Mouse (Mus musculus) frontal cortex, postnatal 36 days (tissue): ENCODE data around the gene Hsd11b1.
"Not testable (repeated sequence)": the region's sequence is repeated elsewhere in the genome, so short reads cannot be mapped to it uniquely, and the experiment has no call there.

Experiments used
- DNase-seq, 2 experiments: peaks; one replicate each; pipeline ENCODE4 v3.0.0; 2022; ENCODE audit warnings: low spot score in 2 of 2

Gene Hsd11b1

GRCm38 (mm10) chr1:193263955-193264598 lies at the start of gene Hsd11b1:
Gene Hsd11b1 (minus strand): TSS chr1:193264075.
- DNase-seq: no peak

GRCm38 (mm10) chr1:193311596-193311995 lies 47.7 kb upstream of the Hsd11b1 start:
- DNase-seq: no peak

DNA sequence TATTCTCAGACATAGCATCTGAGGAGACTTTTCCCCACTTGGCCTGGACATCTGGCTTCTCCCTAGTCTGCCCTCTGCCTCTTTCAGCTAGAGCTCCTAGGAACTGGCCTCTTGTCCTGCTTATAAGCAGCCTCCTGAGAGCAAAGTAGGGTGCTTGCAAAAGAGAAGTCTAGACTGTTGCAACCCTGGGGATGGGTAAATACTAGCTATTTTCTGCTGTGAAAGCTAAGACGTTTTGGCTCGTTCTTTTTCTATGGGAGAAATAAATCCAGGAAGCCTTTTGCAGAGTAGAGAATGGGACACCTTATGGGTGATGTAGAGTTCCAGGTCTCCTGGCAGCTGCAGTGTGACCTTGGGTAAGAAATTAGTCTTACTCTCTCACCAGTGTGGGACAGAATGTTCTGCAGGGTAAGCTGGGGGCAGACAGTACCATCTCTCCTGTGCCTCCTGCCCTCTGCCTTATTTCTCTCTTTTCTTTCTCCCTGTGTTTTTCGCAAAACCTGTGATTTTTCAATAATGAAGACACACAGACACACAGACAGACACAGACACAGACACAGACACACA lies 46.7 kb upstream of the Hsd11b1 start:
- no peak for DNase-seq

- DNase-seq: no peak
Measured at GRCm38 (mm10) chr1:193309785-193310518, 46.1 kb upstream of the Hsd11b1 start.

DNA sequence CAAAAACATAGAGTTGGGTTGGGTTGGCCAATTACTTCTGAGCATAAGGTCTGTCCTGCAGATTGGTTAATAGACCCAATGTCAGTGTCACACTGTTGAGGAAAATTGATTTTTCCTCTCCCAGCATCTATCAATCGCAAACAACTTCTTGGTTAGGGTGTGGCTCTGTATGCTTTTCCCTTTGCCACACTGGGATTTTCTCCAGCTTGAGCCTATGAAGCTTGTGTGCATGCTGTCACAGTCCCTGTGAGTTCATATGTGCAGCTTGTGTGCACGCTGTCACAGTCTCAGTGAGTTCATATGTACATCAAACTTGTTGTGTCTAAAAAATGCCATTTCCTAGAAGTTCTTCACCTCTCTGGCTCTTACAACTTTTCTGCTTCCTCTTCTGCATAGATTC lies 43.0 kb upstream of the Hsd11b1 start:
- no peak for DNase-seq

- no peak for DNase-seq
Measured at GRCm38 (mm10) chr1:193305386-193305785, 41.5 kb upstream of the Hsd11b1 start.

DNA sequence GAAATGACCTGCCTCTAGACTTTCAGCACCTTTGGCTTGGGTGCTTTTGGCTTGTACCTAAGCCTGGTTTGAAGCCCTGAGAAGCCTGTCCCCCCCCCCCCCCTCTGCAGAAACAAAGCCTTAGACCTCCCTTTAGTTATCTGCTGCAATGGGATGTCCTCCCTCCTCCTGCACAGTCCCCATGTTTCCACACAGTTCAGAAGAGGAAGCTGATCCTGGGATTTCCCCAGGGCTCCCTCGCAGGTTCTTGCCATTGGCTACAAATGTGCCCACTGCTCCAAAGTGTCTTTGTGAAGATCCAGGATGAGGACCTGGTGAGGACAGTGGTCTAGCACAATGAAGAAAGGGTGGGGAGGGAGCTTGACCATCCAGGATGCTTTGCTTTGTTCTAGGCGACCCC lies 39.2 kb upstream of the Hsd11b1 start:
- no peak for DNase-seq

GRCm38 (mm10) chr1:193302093-193302405 lies 38.2 kb upstream of the Hsd11b1 start:
- no peak for DNase-seq

- no peak for DNase-seq
Measured at GRCm38 (mm10) chr1:193301216-193302092, 37.6 kb upstream of the Hsd11b1 start.

DNA sequence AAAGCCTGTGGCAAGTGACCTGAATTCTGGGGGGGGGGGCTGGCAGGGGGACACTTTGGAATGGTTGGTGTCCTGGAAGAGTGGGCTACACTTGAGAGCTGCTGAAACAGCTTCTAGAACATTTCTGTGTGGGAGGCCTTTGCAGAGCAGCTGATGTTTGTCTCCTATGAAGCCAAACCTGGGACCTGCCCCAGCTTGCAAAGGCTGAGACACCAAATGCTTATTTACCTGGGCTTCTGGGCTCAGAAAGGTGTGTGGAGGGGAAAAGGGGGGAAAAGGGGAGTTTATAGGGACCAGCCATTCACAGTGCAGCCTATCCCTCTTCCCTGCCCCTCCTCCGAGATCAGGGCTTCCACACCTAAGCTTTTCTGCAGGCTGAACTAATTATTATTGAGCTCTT lies 36.1 kb upstream of the Hsd11b1 start:
- DNase-seq: no peak

DNA sequence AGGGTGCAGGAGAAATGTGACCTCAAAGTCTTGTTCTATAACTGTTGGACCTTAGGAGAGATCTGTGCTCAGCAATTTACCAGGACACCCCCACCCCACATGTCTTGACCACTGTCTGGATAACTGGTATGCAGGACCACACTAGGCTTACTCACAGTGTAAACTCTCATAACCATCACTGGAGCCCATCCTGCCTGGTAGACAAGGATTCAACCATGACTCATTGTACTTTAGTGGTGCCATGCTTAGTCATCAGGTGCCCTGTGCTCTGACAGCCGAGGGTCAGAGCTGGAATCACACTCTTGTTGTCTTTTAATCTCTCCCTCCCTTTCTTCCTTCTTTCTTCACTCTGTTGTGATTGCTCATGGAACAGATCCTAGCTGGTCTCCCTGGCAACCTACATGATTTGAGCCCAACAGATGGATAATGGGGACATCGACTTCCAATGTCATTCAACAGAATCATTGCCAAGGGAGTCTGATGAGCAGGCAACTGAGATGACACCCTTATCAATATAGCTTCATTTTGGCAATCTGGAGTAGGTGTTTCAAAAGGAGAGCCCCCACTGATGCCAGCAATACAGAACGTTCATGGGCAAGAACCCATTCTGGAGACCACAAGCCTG lies 34.4 kb upstream of the Hsd11b1 start:
- DNase-seq: no peak

DNA sequence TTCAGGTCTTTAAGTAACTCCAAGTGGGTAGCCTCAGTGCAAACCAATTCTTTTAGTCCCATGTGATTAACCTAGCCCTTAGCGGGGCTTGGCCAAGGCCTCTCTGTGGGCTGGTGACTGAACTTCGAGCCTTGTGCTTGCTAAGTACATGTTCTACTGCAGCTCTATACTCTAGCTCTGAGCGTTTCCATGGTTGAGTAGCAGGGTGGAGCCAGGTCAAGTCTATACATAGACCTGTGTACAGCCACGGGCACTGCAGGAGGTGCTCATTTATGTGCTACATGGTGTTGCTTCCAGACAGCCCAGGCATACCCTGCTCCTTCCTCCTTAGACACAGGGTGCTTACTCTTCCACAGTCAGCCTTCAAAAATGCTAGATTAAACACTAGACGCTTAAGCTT lies 32.0 kb upstream of the Hsd11b1 start:
- DNase-seq: no peak

DNA sequence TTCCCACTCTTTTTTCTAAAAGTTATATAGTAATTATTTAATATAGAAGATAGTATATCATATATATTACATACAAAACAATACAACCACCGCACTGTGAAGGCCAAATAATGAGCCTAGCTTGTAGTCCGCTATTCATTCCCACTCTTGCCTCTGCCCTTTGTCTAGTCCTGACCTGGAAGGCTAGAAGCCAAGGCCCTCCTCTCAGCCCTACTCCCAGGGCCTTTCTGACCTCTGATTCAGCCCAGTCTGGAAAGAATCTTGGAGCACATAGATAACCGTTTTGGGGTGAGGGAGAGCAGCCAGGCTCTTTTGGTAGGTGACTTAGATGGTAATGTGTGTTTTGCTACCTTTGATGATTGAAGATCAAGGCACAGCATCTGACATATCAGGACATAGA lies 30.1 kb upstream of the Hsd11b1 start:
- DNase-seq: no peak

- no peak for DNase-seq
Measured at GRCm38 (mm10) chr1:193293039-193293438, 29.2 kb upstream of the Hsd11b1 start.

DNA sequence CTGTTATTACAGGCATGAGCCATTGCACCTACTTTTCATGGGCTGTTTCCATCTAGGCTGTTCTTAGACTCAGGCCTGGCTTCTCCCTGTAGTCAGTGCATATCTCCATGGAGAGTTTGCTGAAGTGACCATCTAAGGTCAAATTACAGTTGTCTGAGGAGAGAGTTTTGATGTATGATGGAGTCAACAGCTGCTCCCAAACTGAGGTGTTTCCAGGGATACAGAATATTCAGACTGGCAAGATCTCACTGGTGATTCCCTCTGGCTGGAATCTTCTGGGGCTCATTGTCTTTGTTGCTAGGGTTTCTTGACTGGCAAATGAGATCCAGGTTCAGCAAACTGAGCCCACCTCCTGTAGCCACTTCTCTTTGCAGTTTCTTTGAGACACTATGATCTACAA lies 26.8 kb upstream of the Hsd11b1 start:
- DNase-seq: no peak

- DNase-seq: no peak
Measured at GRCm38 (mm10) chr1:193289914-193290313, 26.0 kb upstream of the Hsd11b1 start.

GRCm38 (mm10) chr1:193289076-193289475 lies 25.2 kb upstream of the Hsd11b1 start:
- DNase-seq: no peak

DNA sequence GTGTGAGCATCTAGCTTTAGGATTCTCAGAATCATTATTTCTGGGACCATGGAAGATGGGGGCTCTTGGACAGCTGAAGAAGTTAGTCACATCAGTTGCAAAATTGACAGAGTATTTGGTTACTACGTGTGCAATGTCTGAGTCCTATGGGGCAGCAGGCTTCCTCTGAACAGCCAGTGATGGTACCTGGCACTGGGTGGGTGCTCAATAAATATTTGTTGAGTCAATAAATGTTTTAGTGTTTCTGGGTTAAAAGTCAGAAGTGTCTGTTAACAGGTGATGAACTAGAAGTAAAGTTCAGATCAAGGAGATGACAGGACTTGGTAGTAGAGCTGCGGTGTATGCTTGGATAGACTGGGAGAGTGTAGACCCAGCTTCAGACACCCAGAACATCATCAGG lies 23.7 kb upstream of the Hsd11b1 start:
- DNase-seq: no peak

- DNase-seq: not testable (repeated sequence)
Measured at GRCm38 (mm10) chr1:193285766-193286325, 22.0 kb upstream of the Hsd11b1 start.

GRCm38 (mm10) chr1:193284228-193284779 lies 20.4 kb upstream of the Hsd11b1 start:
- no peak for DNase-seq

- no peak for DNase-seq
Measured at GRCm38 (mm10) chr1:193281344-193281743, 17.5 kb upstream of the Hsd11b1 start.
